Mouse (Mus musculus) stomach, postnatal 0 days (tissue): ENCODE measurements around the gene Pax4. TPM values are rescaled to one million over a fixed set of nuclear protein-coding genes. Genes with fewer than 3 reads are reported as not detected.

Source experiments
- ATAC-seq: fragments of 200-750 bp; cut with Nextera tagmentation; 2 replicates; pipeline ENCODE4 v1.8.0; 2017; ENCODE audit not compliant: low FRiP score, low TSS enrichment
- DNase-seq: peaks from one replicate; pipeline ENCODE4 v3.0.0-alpha.2; 2016; ENCODE audit warnings: low spot score
- H3K27ac ChIP-seq: fragments of 300-500 bp; sonication (generic); replicated peaks from 2 replicates; pipeline ENCODE4 v1.5.1; 2014; ENCODE audit warnings: mild to moderate bottlenecking, control low read depth
- H3K27me3 ChIP-seq: fragments of 300-500 bp; sonication (generic); 2 replicates; pipeline ENCODE4 v1.6.1; 2014; ENCODE audit warnings: low read length; ENCODE audit not compliant: control insufficient read depth, insufficient read depth
- H3K36me3 ChIP-seq: fragments of 300-500 bp; sonication (generic); 2 replicates; pipeline ENCODE4 v1.6.1; 2014; ENCODE audit warnings: low read length, mixed read lengths; ENCODE audit not compliant: control insufficient read depth, insufficient read depth
- H3K4me1 ChIP-seq: fragments of 300-500 bp; sonication (generic); replicated peaks from 2 replicates; pipeline ENCODE4 v1.6.1; 2014; ENCODE audit warnings: antibody characterized with exemption; ENCODE audit not compliant: control insufficient read depth, insufficient read depth
- H3K4me2 ChIP-seq: fragments of 300-500 bp; sonication (generic); replicated peaks from 2 replicates; pipeline ENCODE4 v1.6.1; 2014; ENCODE audit warnings: low read depth, mild to moderate bottlenecking, control low read depth, moderate library complexity
- H3K4me3 ChIP-seq: fragments of 300-500 bp; sonication (generic); 2 replicates; pipeline ENCODE4 v1.5.1; 2014; ENCODE audit warnings: low read depth, low read length, control low read depth
- H3K9ac ChIP-seq: fragments of 300-500 bp; sonication (generic); 2 replicates; pipeline ENCODE4 v1.6.1; 2014; ENCODE audit warnings: mild to moderate bottlenecking, low read length, control low read depth, mixed read lengths
- H3K9me3 ChIP-seq: fragments of 300-500 bp; sonication (generic); 2 replicates; pipeline ENCODE4 v1.6.1; 2016; ENCODE audit warnings: low read length; ENCODE audit not compliant: control insufficient read depth
- CTCF ChIP-seq: IDR thresholded peaks from 2 replicates; pipeline ENCODE4 v1.5.1; 2016; ENCODE audit warnings: antibody characterized with exemption, low read depth, mild to moderate bottlenecking, moderate library complexity
- EP300 ChIP-seq: optimal IDR thresholded peaks from 2 replicates; pipeline ENCODE3; 2016; ENCODE audit warnings: antibody characterized with exemption
- WGBS: fragments of 180-500 bp; shearing (Covaris S2); extraction: QIAGEN DNeasy Blood & Tissue Kit; methylation state at CpG from one replicate; pipeline ENCODE4 v1.1.7; 2014; 5-methylcytosine and 5-hydroxymethylcytosine counted together
- polyA plus RNA-seq: library from polyadenylated mRNA; unstranded; fragments of >200 nt; fragmentation: Nextera tagmentation; extraction: Ambion mirVana; gene quantifications from 2 replicates; pipeline ENCODE4 v1.2.1, GENCODE M21; 2015

The Pax4 gene
- polyA plus RNA-seq, 1 experiment from 2014 or later, result not detected

DNA sequence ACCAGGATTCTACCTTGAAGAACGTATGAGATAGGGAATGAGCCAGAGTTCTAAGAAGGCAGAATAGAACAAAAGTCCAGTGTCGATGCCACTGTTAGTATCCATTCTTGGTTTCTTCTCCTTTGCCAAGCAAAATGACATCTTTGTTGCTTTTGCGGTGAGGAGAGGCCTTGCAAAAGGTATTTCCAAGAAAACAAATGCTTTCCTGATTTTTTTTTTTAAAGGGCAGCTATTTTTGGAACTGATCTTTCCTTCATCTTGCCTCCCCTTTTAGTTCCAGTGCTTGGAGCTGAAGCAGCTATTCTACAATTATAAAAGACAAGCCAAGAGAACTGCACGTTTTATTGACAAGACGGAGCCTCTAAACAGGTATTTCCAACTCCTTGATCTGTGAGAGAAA lies 25.7 kb upstream of the Pax4 start, which contains the start of gene Snd1:
Gene Snd1 (plus strand): TSS at position 301 of the 400 bp plus-strand sequence.
- Histone ChIP-seq H3K9ac (no peak within 1 kb of the TSS), H3K9me3 (no peaks in the 10 kb centered on the region), H3K4me2 (no peak within 1 kb of the TSS), H3K4me3 (no peak within 1 kb of the TSS), H3K27me3 (no peaks in the 10 kb centered on the region), H3K4me1 (no peaks in the 10 kb centered on the region), H3K36me3 (no peaks in the 10 kb centered on the region), H3K27ac (peak within 1 kb of the TSS; percentile 9; the same call in 1 of the 2 replicates)
- TF ChIP-seq CTCF, result no peak
- DNase-seq (no peak), ATAC-seq (no peak)
- 71% methylated on average over 5 of the region's 5 CpGs for WGBS

DNA sequence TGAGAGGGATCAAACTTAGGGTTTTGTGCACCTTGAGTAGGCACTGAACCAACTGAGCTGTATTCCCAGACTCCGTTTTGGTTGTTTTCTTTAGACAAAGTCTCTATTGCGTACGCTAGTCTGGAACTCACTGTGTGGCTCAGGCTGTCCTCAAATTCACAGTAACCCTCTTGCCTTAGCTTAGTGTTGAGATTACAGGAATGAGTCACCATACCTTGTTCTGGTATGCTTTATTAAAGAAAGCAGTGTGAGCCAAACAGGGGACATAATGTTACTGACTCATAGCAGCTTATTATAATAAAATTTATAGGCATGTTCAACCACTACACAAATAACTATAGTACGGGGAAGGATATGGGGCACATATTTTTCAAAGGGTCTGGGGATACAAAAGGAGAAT lies 25.1 kb upstream of the Pax4 start:
- Histone ChIP-seq H3K9me3 (no peaks in the 10 kb centered on the region), H3K27me3 (no peaks in the 10 kb centered on the region), H3K4me1 (no peaks in the 10 kb centered on the region), H3K9ac (no peak overlapping the region), H3K36me3 (no peaks in the 10 kb centered on the region), H3K27ac (peak overlapping the region; percentile 9; the same call in 1 of the 2 replicates), H3K4me2 (no peak overlapping the region), H3K4me3 (no peak overlapping the region)
- TF ChIP-seq CTCF (no peak), EP300 (no peak)
- WGBS, result 60% methylated on average over 4 of the region's 4 CpGs
- DNase-seq (no peak), ATAC-seq (no peak)

DNA sequence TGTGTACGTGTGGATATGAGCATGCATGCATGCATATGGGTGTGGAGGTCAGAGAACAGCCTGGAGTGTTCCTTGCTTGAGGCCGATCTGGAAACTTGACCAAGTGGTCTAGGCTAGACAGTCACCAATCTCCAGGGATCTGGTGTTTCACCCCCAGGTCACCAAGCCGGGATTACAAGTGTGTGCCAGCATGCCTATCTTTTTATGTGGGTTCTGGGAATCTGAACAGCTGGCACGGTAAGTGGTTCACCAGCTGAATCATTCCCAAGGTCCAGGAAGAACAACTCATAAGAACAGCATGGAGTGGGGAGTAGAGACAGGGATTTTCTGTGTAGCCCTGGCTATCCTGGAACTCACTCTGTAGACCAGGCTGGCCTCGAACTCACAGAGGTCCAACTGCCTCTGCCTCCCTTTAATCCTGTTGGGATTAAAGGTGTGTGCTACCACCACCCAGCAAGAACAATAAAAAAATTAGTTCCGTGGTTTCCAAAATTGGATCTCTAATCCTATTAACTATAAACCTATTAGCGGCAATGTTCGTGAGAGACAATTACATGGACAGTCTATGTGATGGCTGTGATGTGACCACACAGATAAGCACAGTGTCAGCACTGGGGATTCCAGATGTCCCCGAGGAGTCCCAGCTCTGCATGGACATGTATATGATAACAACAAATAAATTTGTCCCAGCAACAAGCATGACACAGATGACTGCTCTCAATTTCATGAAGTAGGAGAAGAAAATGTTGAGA lies 22.3 kb upstream of the Pax4 start:
- Histone ChIP-seq H3K9ac (no peak overlapping the region), H3K9me3 (no peaks in the 10 kb centered on the region), H3K4me3 (no peak overlapping the region), H3K4me2 (no peak overlapping the region), H3K4me1 (no peaks in the 10 kb centered on the region), H3K27me3 (no peaks in the 10 kb centered on the region), H3K36me3 (no peaks in the 10 kb centered on the region), H3K27ac (no peak overlapping the region)
- WGBS, result 87% methylated on average over 9 of the region's 9 CpGs
- DNase-seq, result no peak
- no peak for ATAC-seq
- TF ChIP-seq CTCF, result no peak
- TF ChIP-seq EP300, result no peak

DNA sequence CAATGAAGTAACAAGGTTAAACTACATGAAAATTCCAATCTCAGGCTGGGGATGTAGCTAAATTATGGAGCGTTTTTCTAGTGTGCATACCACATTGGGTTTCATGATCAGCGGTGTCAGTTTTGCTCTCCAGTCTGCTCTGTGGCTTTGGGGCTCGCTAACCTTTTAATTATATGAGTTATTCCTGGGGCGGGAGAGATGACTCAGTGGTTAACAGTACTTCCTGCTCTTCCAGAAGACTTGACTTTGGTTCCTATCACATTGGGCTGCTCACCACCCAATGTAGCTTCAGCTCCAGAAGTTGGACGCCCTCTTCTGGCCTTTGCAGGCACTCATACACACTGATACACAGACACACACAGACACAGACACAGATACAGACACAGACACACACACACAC lies 21.5 kb upstream of the Pax4 start:
- no peaks in the 10 kb centered on the region for H3K9me3 ChIP-seq
- no peaks in the 10 kb centered on the region for H3K27me3 ChIP-seq
- no peak overlapping the region for H3K9ac ChIP-seq
- ATAC-seq (no peak), DNase-seq (no peak)
- no peak overlapping the region for H3K4me2 ChIP-seq
- H3K36me3 ChIP-seq, result no peaks in the 10 kb centered on the region
- WGBS, result 77% methylated on average over 5 of the region's 5 CpGs
- no peak overlapping the region for H3K4me3 ChIP-seq
- H3K27ac ChIP-seq, result no peak overlapping the region
- H3K4me1 ChIP-seq, result no peaks in the 10 kb centered on the region
- TF ChIP-seq EP300 (no peak), CTCF (0 out of 2 replicates have a peak, but pooled peaks have one; percentile 23)

DNA sequence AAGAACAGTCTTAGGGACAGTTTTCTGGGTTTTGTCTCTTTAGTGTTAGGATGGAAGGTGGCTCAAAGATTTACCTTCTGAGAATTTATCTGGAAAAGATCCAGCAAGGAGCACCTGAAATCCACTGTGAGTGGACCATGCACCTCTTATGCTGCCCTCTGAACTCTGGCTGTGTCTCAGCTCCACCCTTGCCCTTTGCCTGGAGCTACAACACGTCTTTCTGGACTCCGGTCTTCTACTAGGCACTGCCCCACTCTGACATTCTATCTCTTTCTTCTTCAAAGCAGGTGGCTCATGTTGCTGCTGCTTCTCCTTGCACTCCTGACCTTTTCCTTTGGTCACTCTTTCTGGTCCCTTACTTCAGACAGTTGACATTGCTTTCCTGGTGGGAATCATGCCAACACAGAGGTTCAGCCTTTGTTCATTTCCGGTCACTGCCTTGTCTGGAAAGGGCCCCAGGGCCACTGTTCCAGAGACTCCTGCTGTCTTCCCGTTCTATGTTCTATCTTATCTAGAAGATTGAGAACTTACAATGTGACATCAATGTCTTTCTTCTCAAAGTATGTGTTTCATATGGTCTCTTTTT lies 21.0 kb upstream of the Pax4 start:
- Histone ChIP-seq H3K4me1 (no peaks in the 10 kb centered on the region), H3K36me3 (no peaks in the 10 kb centered on the region), H3K9me3 (no peaks in the 10 kb centered on the region), H3K27ac (no peak overlapping the region), H3K27me3 (no peaks in the 10 kb centered on the region), H3K4me2 (no peak overlapping the region), H3K9ac (no peak overlapping the region), H3K4me3 (no peak overlapping the region)
- TF ChIP-seq EP300 (no peak), CTCF (no peak)
- ATAC-seq (no peak), DNase-seq (no peak)
- 55% methylated on average over 4 of the region's 4 CpGs for WGBS

DNA sequence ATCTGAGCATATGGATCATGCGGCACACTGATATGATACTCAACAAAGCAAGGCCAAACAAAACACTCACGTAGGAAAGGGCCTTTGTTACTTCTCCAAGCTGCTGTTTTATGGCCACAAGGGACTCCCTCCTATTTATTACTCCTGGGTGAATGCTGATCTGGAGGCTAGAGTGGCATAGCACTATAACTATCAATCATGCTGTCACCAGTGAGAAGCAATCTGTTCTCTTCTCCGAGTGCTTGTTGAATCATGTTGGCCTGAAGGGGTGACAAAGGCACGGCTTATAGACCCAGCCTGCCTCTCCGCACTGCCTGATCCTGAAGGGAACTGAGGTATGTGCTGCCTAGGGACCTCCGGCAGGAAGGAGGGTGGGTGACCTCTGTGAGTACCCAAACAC lies 15.5 kb upstream of the Pax4 start:
- no peak for DNase-seq
- Histone ChIP-seq H3K4me1 (no peaks in the 10 kb centered on the region), H3K9me3 (no peaks in the 10 kb centered on the region), H3K4me3 (no peak overlapping the region), H3K9ac (no peak overlapping the region), H3K4me2 (no peak overlapping the region), H3K27me3 (no peaks in the 10 kb centered on the region), H3K27ac (no peak overlapping the region), H3K36me3 (no peaks in the 10 kb centered on the region)
- no peak for TF ChIP-seq CTCF
- TF ChIP-seq EP300, result no peak
- 21% methylated on average over 6 of the region's 6 CpGs for WGBS
- peak; percentile 40; the same call in 1 of the 2 replicates for ATAC-seq
